Mouse (Mus musculus) midbrain, embryonic 14.5 days (tissue): Measurements from ENCODE around the gene Fam83b. TPM values are rescaled to one million over a fixed set of nuclear protein-coding genes. Genes with fewer than 3 reads are reported as not detected.
A peak's percentile ranks its signal among the peaks of the same experiment; 100 is the strongest.

ENCODE experiments used
- ATAC-seq: fragments of 200-750 bp; cut with Nextera tagmentation; 2 replicates; pipeline ENCODE4 v1.8.0; 2017; ENCODE audit warnings: moderate number of reproducible peaks, moderate library complexity; ENCODE audit not compliant: low FRiP score, low TSS enrichment
- DNase-seq: peaks from one replicate; pipeline ENCODE4 v3.0.0-alpha.2; 2015
- H3K27ac ChIP-seq: fragments of 300-500 bp; sonication (generic); replicated peaks from 2 replicates; pipeline ENCODE4 v1.5.1; 2014; ENCODE audit warnings: mild to moderate bottlenecking, low read depth, low read length, moderate library complexity
- H3K27me3 ChIP-seq: fragments of 300-500 bp; sonication (generic); 2 replicates; pipeline ENCODE4 v1.6.1; 2014; ENCODE audit warnings: low read length, control low read depth, mixed read lengths; ENCODE audit not compliant: control insufficient read depth, insufficient read depth
- H3K36me3 ChIP-seq: fragments of 300-500 bp; sonication (generic); 2 replicates; pipeline ENCODE4 v1.6.1; 2014; ENCODE audit warnings: low read length, control low read depth; ENCODE audit not compliant: control insufficient read depth, insufficient read depth
- H3K4me1 ChIP-seq: fragments of 300-500 bp; sonication (generic); 2 replicates; pipeline ENCODE4 v1.6.1; 2014; ENCODE audit warnings: mild to moderate bottlenecking, antibody characterized with exemption, low read length, control low read depth; ENCODE audit not compliant: control insufficient read depth, insufficient read depth
- H3K4me2 ChIP-seq: fragments of 300-500 bp; sonication (generic); 2 replicates; pipeline ENCODE4 v1.6.1; 2014; ENCODE audit warnings: mild to moderate bottlenecking, low read length, moderate library complexity
- H3K4me3 ChIP-seq: fragments of 300-500 bp; sonication (generic); replicated peaks from 2 replicates; pipeline ENCODE4 v1.5.1; 2014; ENCODE audit warnings: low read depth, low read length
- H3K9ac ChIP-seq: fragments of 300-500 bp; sonication (generic); replicated peaks from 2 replicates; pipeline ENCODE4 v1.6.1; 2014; ENCODE audit warnings: mild to moderate bottlenecking, low read length, moderate library complexity
- H3K9me3 ChIP-seq: fragments of 300-500 bp; sonication (generic); 2 replicates; pipeline ENCODE4 v1.6.1; 2016; ENCODE audit warnings: low read length, control low read depth, mixed read lengths; ENCODE audit not compliant: control insufficient read depth
- WGBS: fragments of 180-500 bp; shearing (Covaris S2); extraction: QIAGEN DNeasy Blood & Tissue Kit; methylation state at CpG from one replicate; pipeline ENCODE4 v1.1.7; 2014; 5-methylcytosine and 5-hydroxymethylcytosine counted together
- polyA plus RNA-seq: library from polyadenylated mRNA; unstranded; fragments of >200 nt; fragmentation: Nextera tagmentation; extraction: Ambion mirVana; gene quantifications from 2 replicates; pipeline ENCODE4 v1.2.1, GENCODE M21; 2014

Fam83b gene
- not detected in 2 replicates for polyA plus RNA-seq

GRCm38 (mm10) chr9:76566515-76567280, at the start of gene Fam83b:
Fam83b (minus strand) TSS chr9:76567116.
- H3K4me1 ChIP-seq, result peaks cover 4% of the 10 kb centered on the region; the same call in 1 of the 2 replicates
- peak within 1 kb of the TSS; percentile 50 for H3K9ac ChIP-seq
- peak within 1 kb of the TSS; percentile 96 for H3K4me2 ChIP-seq
- peak; percentile 43 for DNase-seq
- peak; percentile 34; the same call in 1 of the 2 replicates for ATAC-seq
- 0 out of 2 replicates have a peak, but pooled peaks cover 4% of the 10 kb centered on the region for H3K27me3 ChIP-seq
- no peak within 1 kb of the TSS for H3K27ac ChIP-seq
- no peaks in the 10 kb centered on the region for H3K9me3 ChIP-seq
- H3K4me3 ChIP-seq, result peak within 1 kb of the TSS; percentile 47
- no peaks in the 10 kb centered on the region for H3K36me3 ChIP-seq
- WGBS, result 5% methylated on average over 40 of the region's 40 CpGs

- no peak overlapping the region for H3K9ac ChIP-seq
- no peaks in the 10 kb centered on the region for H3K9me3 ChIP-seq
- H3K27me3 ChIP-seq, result no peaks in the 10 kb centered on the region
- DNase-seq (no peak), ATAC-seq (no peak)
- no peaks in the 10 kb centered on the region for H3K36me3 ChIP-seq
- H3K27ac ChIP-seq, result no peak overlapping the region
- H3K4me1 ChIP-seq, result no peaks in the 10 kb centered on the region
- no peak overlapping the region for H3K4me2 ChIP-seq
- WGBS, result 78% methylated on average over 4 of the region's 4 CpGs
- H3K4me3 ChIP-seq, result no peak overlapping the region
These were observed 47.2 kb upstream of the Fam83b start for GRCm38 (mm10) chr9:76614165-76614564.

- Histone ChIP-seq H3K27me3 (no peaks in the 10 kb centered on the region), H3K9me3 (no peaks in the 10 kb centered on the region), H3K27ac (no peak overlapping the region), H3K4me1 (no peaks in the 10 kb centered on the region), H3K4me3 (no peak overlapping the region), H3K4me2 (no peak overlapping the region), H3K9ac (no peak overlapping the region), H3K36me3 (no peaks in the 10 kb centered on the region)
- ATAC-seq (no peak), DNase-seq (no peak)
- 65% methylated on average over 5 of the region's 5 CpGs for WGBS
These were observed 36.8 kb upstream of the Fam83b start for GRCm38 (mm10) chr9:76603744-76604143.

GRCm38 (mm10) chr9:76602874-76603273, 36.0 kb upstream of the Fam83b start:
- Histone ChIP-seq H3K4me3 (no peak overlapping the region), H3K9me3 (no peaks in the 10 kb centered on the region), H3K9ac (no peak overlapping the region), H3K4me1 (no peaks in the 10 kb centered on the region), H3K36me3 (no peaks in the 10 kb centered on the region), H3K4me2 (no peak overlapping the region), H3K27ac (no peak overlapping the region), H3K27me3 (no peaks in the 10 kb centered on the region)
- ATAC-seq, result no peak
- DNase-seq, result no peak
- 90% methylated on average over 2 of the region's 2 CpGs for WGBS

GRCm38 (mm10) chr9:76597395-76597794, 30.5 kb upstream of the Fam83b start:
- no peak for ATAC-seq
- no peak for DNase-seq
- WGBS, result 79% methylated on average over 4 of the region's 4 CpGs
- H3K27me3 ChIP-seq, result no peaks in the 10 kb centered on the region
- no peaks in the 10 kb centered on the region for H3K4me1 ChIP-seq
- no peaks in the 10 kb centered on the region for H3K36me3 ChIP-seq
- no peak overlapping the region for H3K4me3 ChIP-seq
- no peak overlapping the region for H3K27ac ChIP-seq
- H3K4me2 ChIP-seq, result no peak overlapping the region
- H3K9ac ChIP-seq, result no peak overlapping the region
- no peaks in the 10 kb centered on the region for H3K9me3 ChIP-seq

- no peak overlapping the region for H3K4me2 ChIP-seq
- no peaks in the 10 kb centered on the region for H3K4me1 ChIP-seq
- H3K9me3 ChIP-seq, result no peaks in the 10 kb centered on the region
- H3K27me3 ChIP-seq, result no peaks in the 10 kb centered on the region
- no peak overlapping the region for H3K9ac ChIP-seq
- WGBS, result 73% methylated on average over 2 of the region's 2 CpGs
- H3K36me3 ChIP-seq, result no peaks in the 10 kb centered on the region
- H3K27ac ChIP-seq, result no peak overlapping the region
- DNase-seq (no peak), ATAC-seq (no peak)
- no peak overlapping the region for H3K4me3 ChIP-seq
These were observed 26.9 kb upstream of the Fam83b start for GRCm38 (mm10) chr9:76593841-76594240.

GRCm38 (mm10) chr9:76583943-76584342, 17.0 kb upstream of the Fam83b start:
- no peaks in the 10 kb centered on the region for H3K27me3 ChIP-seq
- DNase-seq, result no peak
- no peaks in the 10 kb centered on the region for H3K9me3 ChIP-seq
- no peak overlapping the region for H3K27ac ChIP-seq
- H3K4me2 ChIP-seq, result no peak overlapping the region
- H3K4me1 ChIP-seq, result no peaks in the 10 kb centered on the region
- H3K36me3 ChIP-seq, result no peaks in the 10 kb centered on the region
- no peak overlapping the region for H3K4me3 ChIP-seq
- WGBS, result 92% methylated on average over 6 of the region's 6 CpGs
- no peak for ATAC-seq
- no peak overlapping the region for H3K9ac ChIP-seq

GRCm38 (mm10) chr9:76581966-76582365, 15.1 kb upstream of the Fam83b start:
- DNase-seq (no peak), ATAC-seq (no peak)
- WGBS, result 87% methylated on average over 5 of the region's 5 CpGs
- no peak overlapping the region for H3K27ac ChIP-seq
- no peaks in the 10 kb centered on the region for H3K4me1 ChIP-seq
- no peak overlapping the region for H3K4me3 ChIP-seq
- no peaks in the 10 kb centered on the region for H3K36me3 ChIP-seq
- H3K9ac ChIP-seq, result no peak overlapping the region
- H3K27me3 ChIP-seq, result no peaks in the 10 kb centered on the region
- H3K9me3 ChIP-seq, result no peaks in the 10 kb centered on the region
- H3K4me2 ChIP-seq, result no peak overlapping the region

GRCm38 (mm10) chr9:76567281-76567655, 352 bp upstream of the Fam83b start:
- no peaks in the 10 kb centered on the region for H3K9me3 ChIP-seq
- H3K27ac ChIP-seq, result no peak overlapping the region
- ATAC-seq, result no peak; the same call in 1 of the 2 replicates
- peak overlapping the region; percentile 96 for H3K4me2 ChIP-seq
- no peaks in the 10 kb centered on the region for H3K36me3 ChIP-seq
- DNase-seq, result peak; percentile 14
- H3K9ac ChIP-seq, result peak overlapping the region; percentile 50
- H3K4me3 ChIP-seq, result peak overlapping the region; percentile 47
- peaks cover 4% of the 10 kb centered on the region; the same call in 1 of the 2 replicates for H3K4me1 ChIP-seq
- WGBS, result 4% methylated on average over 13 of the region's 13 CpGs
- 0 out of 2 replicates have a peak, but pooled peaks cover 4% of the 10 kb centered on the region for H3K27me3 ChIP-seq
